Mouse (Mus musculus) NIH3T3 (cell line): Measurements from ENCODE around the gene Sox30.

Experiments
- DNase-seq: peaks from one replicate; pipeline ENCODE4 v3.0.0-alpha.2; 2012; ENCODE audit warnings: low read depth

Sox30 gene

GRCm38 (mm10) chr11:46055896-46056769 lies 76.0 kb downstream of the Sox30 start, which contains the start of gene Adam19:
Gene Adam19, plus strand, starts transcription at chr11:46055992.
- DNase-seq, result peak; percentile 87

GRCm38 (mm10) chr11:46056770-46057411 lies 76.8 kb downstream of the Sox30 start:
- peak; percentile 62 for DNase-seq

GRCm38 (mm10) chr11:46058011-46058410 lies 77.9 kb downstream of the Sox30 start:
- DNase-seq, result peak; percentile 61

- DNase-seq, result no peak
These were observed 78.8 kb downstream of the Sox30 start for GRCm38 (mm10) chr11:46058916-46059315.

DNA sequence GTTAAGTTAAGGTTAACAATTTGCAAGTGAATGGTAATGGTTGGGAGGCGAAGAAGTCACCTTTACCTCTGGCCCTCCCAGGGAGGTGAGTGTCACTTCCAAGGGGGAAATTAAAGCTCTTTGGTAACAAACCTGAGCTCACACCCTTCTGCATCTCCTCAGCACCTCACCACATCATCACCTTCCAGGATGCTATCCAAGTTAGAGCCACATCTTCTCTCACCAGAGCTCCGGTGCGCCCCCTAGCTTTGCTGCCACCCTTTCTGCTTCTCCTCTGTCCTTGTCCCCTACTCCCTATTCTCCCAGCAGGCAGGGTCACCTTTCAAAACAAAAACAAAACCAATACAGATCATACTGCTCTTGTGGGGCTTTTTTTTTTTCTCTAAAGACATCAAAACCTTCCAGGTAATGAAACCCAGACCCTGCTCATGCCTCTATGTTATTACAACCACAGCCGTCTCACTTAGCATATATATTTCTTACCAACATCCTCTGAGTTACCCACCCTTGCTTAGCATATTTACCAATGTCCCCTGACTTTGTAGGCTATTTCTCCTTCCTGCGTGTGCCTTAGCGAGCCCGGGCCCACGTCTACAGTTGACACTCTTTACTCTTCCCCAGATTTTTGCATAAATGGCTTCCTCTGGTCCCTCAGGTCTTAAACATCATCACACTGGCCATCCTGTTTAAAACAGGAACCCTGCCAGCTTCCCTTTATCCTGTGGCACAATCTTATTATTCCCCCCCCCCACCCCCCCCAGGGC lies 80.0 kb downstream of the Sox30 start:
- peak; percentile 19 for DNase-seq

DNA sequence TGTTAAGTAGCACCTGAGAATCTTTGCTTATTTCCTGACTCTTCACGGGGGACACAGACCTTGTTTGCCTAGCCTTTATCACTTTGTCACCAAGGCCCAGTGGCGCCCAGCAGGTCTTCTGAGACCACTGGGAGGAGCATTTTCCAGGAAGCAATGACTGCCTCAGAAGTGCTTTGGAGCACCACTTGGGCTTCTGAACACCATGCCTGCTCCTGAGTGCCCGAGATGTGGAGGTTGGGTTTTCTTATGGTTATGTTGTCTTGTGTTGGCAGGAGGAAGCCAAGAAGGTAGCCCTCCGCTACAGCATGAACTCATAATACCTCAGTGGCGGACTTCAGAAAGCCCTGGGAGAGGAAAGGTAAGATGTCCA lies 80.5 kb downstream of the Sox30 start:
- no peak for DNase-seq

GRCm38 (mm10) chr11:46061776-46062445 lies 81.8 kb downstream of the Sox30 start:
- DNase-seq, result no peak

- no peak for DNase-seq
These were observed 82.5 kb downstream of the Sox30 start for GRCm38 (mm10) chr11:46062569-46062968.

GRCm38 (mm10) chr11:46062993-46063731 lies 83.1 kb downstream of the Sox30 start:
- peak; percentile 40 for DNase-seq

GRCm38 (mm10) chr11:46064767-46065166 lies 84.7 kb downstream of the Sox30 start:
- no peak for DNase-seq

DNA sequence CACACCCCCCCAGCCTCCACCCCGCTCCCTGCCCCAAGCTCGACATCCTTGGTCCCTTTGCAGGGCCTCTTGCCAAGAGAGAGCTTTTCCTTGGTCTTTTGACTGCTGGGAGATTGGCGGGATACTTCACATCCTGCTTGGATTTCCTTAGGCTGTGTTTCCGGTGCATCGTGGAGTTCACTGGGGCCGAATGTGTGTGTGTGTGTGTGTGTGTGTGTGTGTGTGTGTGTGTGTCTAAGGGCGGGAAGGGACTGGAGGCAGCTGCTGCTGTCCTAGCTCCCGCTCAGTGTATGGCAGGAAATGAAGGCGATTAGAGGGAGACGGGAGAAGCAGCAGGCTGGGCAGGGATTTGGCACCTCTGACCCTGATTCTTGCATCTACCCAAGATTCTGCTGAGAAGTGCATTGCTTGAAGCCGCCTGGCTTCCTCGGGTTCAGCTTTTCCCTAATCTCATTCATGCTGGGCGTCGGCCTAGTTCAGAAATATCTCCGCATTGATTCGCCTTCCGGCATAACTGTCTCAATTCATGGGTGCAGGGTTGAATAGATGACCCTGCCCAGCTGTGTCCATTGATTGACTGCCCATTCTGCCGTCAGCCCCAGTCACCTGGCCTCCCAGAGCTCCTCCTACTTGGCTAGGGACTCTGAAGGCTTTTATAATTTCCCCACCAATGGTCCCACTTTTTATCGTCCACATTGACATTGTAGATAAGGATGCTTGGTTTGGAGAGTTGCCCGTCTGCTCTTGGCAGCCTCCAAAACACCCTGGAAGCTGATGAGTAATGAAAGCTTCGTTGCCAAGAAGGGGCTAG lies 85.3 kb downstream of the Sox30 start:
- peak; percentile 98 for DNase-seq
